Mouse (Mus musculus): ENCODE data around the gene Vinac1.

Vinac1 gene

GRCm38 (mm10) chr2:129038937-129039631, 8.9 kb downstream of the Vinac1 start:
- peak; percentile 6 to 9 for DNase-seq

- no peak for DNase-seq
These were observed 9.5 kb downstream of the Vinac1 start for GRCm38 (mm10) chr2:129038426-129038936.

GRCm38 (mm10) chr2:129035381-129035780, 12.6 kb downstream of the Vinac1 start:
- no peak for DNase-seq

- DNase-seq: no peak
These were observed 23.2 kb downstream of the Vinac1 start for GRCm38 (mm10) chr2:129024820-129025219.

GRCm38 (mm10) chr2:129020106-129020505, 27.9 kb downstream of the Vinac1 start:
- DNase-seq: no peak

DNA sequence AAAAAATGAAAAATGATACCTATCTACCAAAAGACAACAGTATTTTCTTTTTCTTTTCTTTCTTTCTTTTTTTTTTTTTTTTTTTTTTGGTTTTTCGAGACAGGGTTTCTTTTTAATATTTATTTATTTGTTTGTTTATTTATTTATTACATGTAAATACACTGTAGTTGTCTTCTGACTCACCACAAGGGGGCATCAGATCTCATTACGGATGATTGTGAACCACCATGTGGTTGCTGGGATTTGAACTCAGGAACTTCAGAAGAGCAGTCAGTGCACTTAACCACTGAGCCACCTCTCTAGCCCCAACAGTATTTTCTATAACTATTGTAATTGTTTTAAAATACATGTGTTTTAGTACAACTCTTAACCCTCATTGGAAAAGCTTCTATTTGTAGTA, 39.1 kb downstream of the Vinac1 start:
- DNase-seq: peak; percentile 37 to 46

- no peak for DNase-seq
These were observed 41.7 kb downstream of the Vinac1 start for GRCm38 (mm10) chr2:129006194-129006749.

GRCm38 (mm10) chr2:129004872-129005271, 43.1 kb downstream of the Vinac1 start:
- no peak for DNase-seq

DNA sequence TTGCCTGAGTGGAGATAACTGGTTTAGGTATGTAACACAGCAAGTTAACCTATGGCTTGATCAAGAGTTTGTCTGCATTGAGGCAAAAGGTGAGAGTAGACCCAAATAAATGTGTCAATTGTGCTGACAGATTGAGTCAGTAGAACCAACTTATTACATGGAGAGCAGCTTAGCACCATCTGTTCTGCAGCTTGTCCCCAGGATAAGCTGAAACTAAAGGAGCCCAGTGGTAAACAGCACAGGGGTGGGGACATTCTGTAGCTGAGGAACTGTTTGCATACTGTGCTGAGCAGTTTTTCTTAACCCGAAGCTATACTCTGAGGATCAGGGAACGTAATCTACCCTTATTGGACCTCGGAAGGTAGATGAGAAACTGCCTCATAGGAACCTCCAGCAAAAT, 63.2 kb downstream of the Vinac1 start:
- DNase-seq: no peak

- DNase-seq: no peak
These were observed 72.4 kb downstream of the Vinac1 start for GRCm38 (mm10) chr2:128975572-128975971.
